Comparison of ENCODE assay signal across 23 mouse cellular contexts in genomic region chr10:23115321-23115720, GRCm38 (mm10).
DNase-seq lines count a peak whose midpoint lies in the region; ATAC-seq and TF ChIP-seq lines count a peak whose summit lies in the region.
"Had no signal": no experiment of that assay in that cellular context is flagged by ENCODE, and none has a peak within 500 bp of the region (broad histone marks: within the 10 kb centered on the region; RNA-seq: fewer than 3 reads in every experiment).

No protein-coding gene starts in this region.

- H3K9ac ChIP-seq in lung, embryonic 14.5 days = no peak overlapping the region
- H3K9ac ChIP-seq in stomach, postnatal 0 days (ENCODE audit: low read length) = no peak overlapping the region
- H3K9ac ChIP-seq in hindbrain, embryonic 16.5 days (ENCODE audit: low read depth, low read length) = no peak overlapping the region
- H3K9ac ChIP-seq: heart, embryonic 13.5 days; hindbrain, embryonic 12.5 days had no signal

- H3K4me2 ChIP-seq in lung, embryonic 14.5 days = no peak overlapping the region
- H3K4me2 ChIP-seq in stomach, postnatal 0 days (replicated peaks; ENCODE audit: low read depth) = no peak overlapping the region
- no peak overlapping the region for H3K4me2 ChIP-seq in hindbrain, embryonic 16.5 days (ENCODE audit: low read length)
- H3K4me2 ChIP-seq: heart, embryonic 13.5 days; hindbrain, embryonic 12.5 days had no signal

- 0 out of 2 replicates have a peak, but pooled peaks have one; percentile 51 for ATAC-seq in frontal cortex, adult (ENCODE audit: low TSS enrichment)
- ATAC-seq in lung, embryonic 14.5 days (ENCODE audit: insufficient read depth) = no peak
- ATAC-seq in stomach, postnatal 0 days (ENCODE audit: low FRiP score, low TSS enrichment) = no peak
- ATAC-seq in hindbrain, embryonic 16.5 days = no peak
- ATAC-seq: CD4-positive, CD25-positive, alpha-beta regulatory T cell, adult 4 months; forebrain, embryonic 14.5 days; midbrain, embryonic 16.5 days had no signal

- DNase-seq in frontal cortex, postnatal 10 days (ENCODE audit: low spot score in 2 of 2) = no peak
- DNase-seq in lung, embryonic 14.5 days = peak; percentile 68
- DNase-seq in lung, postnatal 10 days = no peak
- peak; percentile 7 for DNase-seq in c-Kit-positive CD71-positive TER-119-positive erythroid progenitor cells, embryonic 14.5 days (ENCODE audit: low spot score)
- DNase-seq in stomach, postnatal 0 days (ENCODE audit: low spot score) = no peak
- DNase-seq in adrenal gland, postnatal 10 days = no peak
- DNase-seq: adrenal gland, postnatal 14 days; cerebellum, adult 9-10 months; gastrocnemius, postnatal 25 days; heart, adult 2 months; heart, postnatal 14 days; kidney, adult 2 months; kidney, postnatal 10 days; layer of hippocampus, postnatal 36 days; lung, postnatal 36 days; thymus, adult 2 months had no signal

- TF ChIP-seq EP300 in stomach, postnatal 0 days (optimal IDR thresholded peaks at IDR 0.05) = no peak

- no peaks in the 10 kb centered on the region; the same call in 1 of the 2 replicates for H3K27me3 ChIP-seq in lung, embryonic 14.5 days (ENCODE audit: insufficient read depth, low read length)
- H3K27me3 ChIP-seq in stomach, postnatal 0 days (ENCODE audit: control insufficient read depth, insufficient read depth, low read length) = no peaks in the 10 kb centered on the region
- no peaks in the 10 kb centered on the region for H3K27me3 ChIP-seq in hindbrain, embryonic 16.5 days (replicated peaks; ENCODE audit: control insufficient read depth, insufficient read depth, low read length)
- H3K27me3 ChIP-seq: heart, embryonic 13.5 days; hindbrain, embryonic 12.5 days had no signal

- H3K27ac ChIP-seq in lung, embryonic 14.5 days (ENCODE audit: low read depth) = no peak overlapping the region
- no peak overlapping the region for H3K27ac ChIP-seq in stomach, postnatal 0 days (replicated peaks)
- no peak overlapping the region for H3K27ac ChIP-seq in hindbrain, embryonic 16.5 days (ENCODE audit: low read depth, low read length)
- H3K27ac ChIP-seq: heart, adult 2 months; heart, embryonic 13.5 days; hindbrain, embryonic 12.5 days had no signal

- peak; percentile 19 for TF ChIP-seq CTCF in lung, embryonic 14.5 days (IDR thresholded peaks at IDR 0.05; ENCODE audit: low read depth)
- peak; percentile 41 for TF ChIP-seq CTCF in stomach, postnatal 0 days (IDR thresholded peaks at IDR 0.05; ENCODE audit: low read depth)

- no peaks in the 10 kb centered on the region for H3K4me1 ChIP-seq in lung, embryonic 14.5 days (ENCODE audit: insufficient read depth)
- no peaks in the 10 kb centered on the region for H3K4me1 ChIP-seq in stomach, postnatal 0 days (replicated peaks; ENCODE audit: control insufficient read depth, insufficient read depth)
- H3K4me1 ChIP-seq in hindbrain, embryonic 16.5 days (ENCODE audit: control insufficient read depth, insufficient read depth, low read depth, low read length) = no peaks in the 10 kb centered on the region
- H3K4me1 ChIP-seq: heart, embryonic 13.5 days; hindbrain, embryonic 12.5 days had no signal

- WGBS in lung, embryonic 14.5 days = 45% methylated on average over 3 of the region's 3 CpGs
- 72% methylated on average over 3 of the region's 3 CpGs for WGBS in stomach, postnatal 0 days
- 84% methylated on average over 3 of the region's 3 CpGs for WGBS in hindbrain, embryonic 16.5 days

- no peak overlapping the region for H3K4me3 ChIP-seq in lung, embryonic 14.5 days (ENCODE audit: low read depth, low read length)
- H3K4me3 ChIP-seq in stomach, postnatal 0 days (ENCODE audit: low read depth, low read length) = no peak overlapping the region
- H3K4me3 ChIP-seq in hindbrain, embryonic 16.5 days (ENCODE audit: low read length) = no peak overlapping the region
- H3K4me3 ChIP-seq: heart, adult 2 months; heart, embryonic 13.5 days; hindbrain, embryonic 12.5 days had no signal

- H3K9me3 ChIP-seq in lung, embryonic 14.5 days (ENCODE audit: low read depth, low read length) = no peaks in the 10 kb centered on the region
- H3K9me3 ChIP-seq in stomach, postnatal 0 days (ENCODE audit: control insufficient read depth, low read length) = no peaks in the 10 kb centered on the region
- H3K9me3 ChIP-seq in hindbrain, embryonic 16.5 days (ENCODE audit: control insufficient read depth, low read length) = no peaks in the 10 kb centered on the region
- H3K9me3 ChIP-seq: heart, embryonic 13.5 days; hindbrain, embryonic 12.5 days had no signal

- no peaks in the 10 kb centered on the region for H3K36me3 ChIP-seq in lung, embryonic 14.5 days (ENCODE audit: insufficient read depth)
- no peaks in the 10 kb centered on the region for H3K36me3 ChIP-seq in stomach, postnatal 0 days (ENCODE audit: control insufficient read depth, insufficient read depth, low read length)
- no peaks in the 10 kb centered on the region for H3K36me3 ChIP-seq in hindbrain, embryonic 16.5 days (ENCODE audit: control insufficient read depth, insufficient read depth, low read length)
- H3K36me3 ChIP-seq: heart, embryonic 13.5 days; hindbrain, embryonic 12.5 days had no signal

Comparison
In these comparisons a context has a peak if more than half of its experiments do, and no peak if none do; other contexts are left out.
1. DNase-seq: peak in lung, embryonic 14.5 days (single experiment) and c-Kit-positive CD71-positive TER-119-positive erythroid progenitor cells, embryonic 14.5 days (single experiment); none in frontal cortex, postnatal 10 days (0 of 2), lung, postnatal 10 days (single experiment), stomach, postnatal 0 days (single experiment) and adrenal gland, postnatal 10 days (single experiment).